Mouse (Mus musculus) natural killer cell, adult 2 months (primary cell): ENCODE measurements around the gene Pdcd4.

Experiments used
- DNase-seq, 2 experiments: peaks; one replicate each; pipeline ENCODE4 v3.0.0; 2022; ENCODE audit warnings: low spot score in 2 of 2

Gene Pdcd4

DNA sequence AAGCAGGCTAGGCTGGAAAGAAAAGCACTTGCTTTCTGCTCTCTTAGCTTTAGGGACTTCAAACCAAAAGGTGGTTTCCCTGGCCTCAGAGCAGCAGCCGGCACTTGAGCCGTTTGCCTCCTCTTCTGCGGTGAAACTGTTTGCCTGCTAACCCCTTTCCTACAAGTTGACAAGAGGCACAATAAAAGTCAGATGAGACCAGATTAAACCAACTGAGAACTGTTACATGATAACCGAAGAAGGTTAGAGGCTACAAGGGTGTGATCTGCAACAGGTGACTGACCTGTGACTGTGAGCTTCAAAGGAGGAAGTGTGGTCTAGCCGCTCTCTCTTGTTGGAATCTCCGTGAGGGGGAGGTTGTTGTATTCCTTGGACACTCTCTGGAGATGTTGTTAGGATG is 20.5 kb upstream of the Pdcd4 start:
- peak in 1 of 2 experiments; percentile 29 for DNase-seq

DNA sequence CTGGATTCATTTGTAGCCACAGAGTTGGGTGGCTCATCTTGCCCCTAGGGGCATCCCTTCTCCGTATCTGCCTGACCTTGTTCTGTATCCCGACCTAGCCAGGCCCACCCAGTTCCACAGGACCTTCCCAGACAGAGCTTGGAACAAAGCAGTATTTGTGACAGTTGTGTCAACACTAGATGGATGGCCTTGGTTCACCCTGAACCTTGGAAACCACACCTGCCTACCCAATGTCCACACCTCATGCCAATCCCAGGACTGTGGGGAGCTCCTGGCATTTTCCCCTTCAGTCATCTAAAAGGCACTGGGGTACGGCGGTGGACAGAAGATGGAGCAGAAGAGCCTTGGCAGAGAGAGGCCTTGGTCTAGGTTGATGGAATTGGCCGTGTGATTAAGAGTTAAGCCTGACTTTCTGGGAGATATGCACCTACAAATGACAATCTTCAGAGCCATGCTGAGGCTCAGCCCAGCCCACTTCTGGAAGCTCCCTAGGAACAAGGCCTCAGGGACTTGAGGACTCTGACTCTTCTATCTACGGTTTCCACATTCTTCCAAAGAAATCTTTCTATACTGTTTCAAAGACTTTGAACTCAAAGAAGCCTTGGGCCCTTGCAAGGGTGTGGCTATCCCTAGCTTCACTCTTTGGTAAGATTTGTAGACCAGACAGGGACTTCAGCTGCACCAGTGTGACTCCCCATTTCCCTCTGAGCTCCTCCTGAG is 18.9 kb upstream of the Pdcd4 start:
- DNase-seq = no peak

DNA sequence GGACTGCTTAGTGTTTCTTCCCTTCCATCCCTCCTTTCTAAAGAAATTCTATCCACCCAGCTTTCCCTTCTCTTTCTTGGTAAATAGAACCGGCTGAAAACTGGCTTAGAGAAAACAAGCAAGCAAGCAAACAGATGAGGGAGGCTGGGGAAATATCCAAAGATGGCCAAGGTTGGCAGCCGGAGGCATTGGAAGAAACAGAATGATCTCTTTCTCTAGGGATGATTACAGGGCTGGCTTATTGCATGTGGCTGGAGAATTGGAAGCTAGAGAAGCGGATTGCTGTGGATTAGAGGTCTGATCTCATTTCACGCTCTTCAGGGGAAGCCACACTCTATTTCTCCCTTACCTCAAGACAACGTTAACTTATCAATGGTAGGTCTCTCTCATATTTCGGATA is 16.8 kb upstream of the Pdcd4 start:
- no peak for DNase-seq

DNA sequence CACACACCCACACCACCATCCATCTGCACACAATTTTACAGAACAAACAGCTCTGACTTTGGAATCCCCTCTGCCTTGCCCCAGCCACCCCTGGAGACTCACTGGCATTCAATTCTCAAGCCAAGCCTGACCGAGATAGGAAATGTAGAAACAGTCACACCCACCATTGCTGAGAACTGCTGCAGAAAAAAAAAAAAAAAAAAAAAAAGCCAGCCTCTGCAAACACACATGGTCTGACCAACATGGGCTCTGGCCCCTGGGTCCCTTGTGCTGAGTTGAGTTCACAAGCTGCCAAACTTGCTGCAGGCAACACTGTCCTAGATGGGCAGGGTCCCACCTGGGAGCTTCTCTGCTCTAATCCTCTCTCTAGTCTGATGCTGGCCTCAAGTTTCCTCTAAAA is 14.3 kb upstream of the Pdcd4 start:
- DNase-seq = no peak

DNA sequence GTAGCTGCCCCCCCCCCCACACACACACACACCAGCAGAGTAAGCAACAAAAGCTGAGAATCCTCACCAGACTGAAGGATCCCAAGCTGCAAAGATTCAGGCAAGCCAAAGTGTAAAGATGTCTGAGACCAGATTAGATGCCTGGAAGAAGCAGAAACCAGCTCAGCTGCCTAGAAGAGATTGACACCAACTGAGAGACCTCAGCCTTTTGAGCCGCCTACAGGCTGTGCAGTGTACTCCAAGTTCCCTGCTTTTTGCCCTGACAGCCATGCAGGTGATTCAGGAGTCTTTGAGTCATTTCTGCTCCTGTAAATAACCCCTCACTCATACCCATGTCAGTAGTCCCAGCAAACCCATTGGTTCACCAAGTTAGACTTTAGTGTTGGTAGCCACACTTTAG is 11.6 kb upstream of the Pdcd4 start:
- no peak for DNase-seq

DNA sequence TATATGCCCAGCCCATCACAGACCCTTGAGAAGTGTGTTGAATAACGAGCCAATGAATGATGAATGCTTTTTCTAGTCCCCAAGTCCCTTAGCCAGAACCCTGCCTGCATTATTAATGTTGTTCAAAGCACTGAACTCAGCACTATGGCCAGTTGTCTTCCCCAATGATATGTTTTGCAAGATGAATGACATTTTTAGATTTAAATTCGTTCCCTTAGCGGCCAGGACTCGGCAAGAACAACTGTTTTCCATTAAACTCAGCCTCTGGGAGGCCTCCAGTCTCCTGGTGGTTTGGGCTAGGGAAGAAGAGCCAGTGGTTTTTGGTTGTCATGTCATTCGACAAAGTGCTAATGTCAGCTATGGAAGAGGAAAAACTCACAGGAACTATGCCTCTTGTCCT is 10.2 kb upstream of the Pdcd4 start:
- DNase-seq = no peak

DNA sequence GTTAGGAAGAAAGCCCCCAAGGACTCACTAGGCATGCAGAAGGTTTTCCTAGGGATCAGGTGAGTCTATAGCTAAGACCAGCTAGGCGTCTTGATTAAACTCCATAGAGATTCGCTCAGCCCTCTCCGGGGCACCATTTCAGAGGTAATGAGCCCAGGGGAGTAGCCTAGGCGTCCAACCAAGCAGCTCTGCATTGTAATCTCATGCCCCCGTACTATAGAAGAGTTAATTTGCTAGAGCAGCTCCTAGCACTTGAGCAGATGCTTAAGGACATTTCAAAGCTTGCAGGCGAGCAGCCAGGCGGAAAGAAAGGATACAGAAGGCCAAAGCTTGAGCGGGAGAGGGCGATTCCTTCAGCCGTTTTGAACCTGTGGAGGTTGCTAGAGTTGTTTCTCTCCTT is 6.6 kb upstream of the Pdcd4 start:
- no peak for DNase-seq

DNA sequence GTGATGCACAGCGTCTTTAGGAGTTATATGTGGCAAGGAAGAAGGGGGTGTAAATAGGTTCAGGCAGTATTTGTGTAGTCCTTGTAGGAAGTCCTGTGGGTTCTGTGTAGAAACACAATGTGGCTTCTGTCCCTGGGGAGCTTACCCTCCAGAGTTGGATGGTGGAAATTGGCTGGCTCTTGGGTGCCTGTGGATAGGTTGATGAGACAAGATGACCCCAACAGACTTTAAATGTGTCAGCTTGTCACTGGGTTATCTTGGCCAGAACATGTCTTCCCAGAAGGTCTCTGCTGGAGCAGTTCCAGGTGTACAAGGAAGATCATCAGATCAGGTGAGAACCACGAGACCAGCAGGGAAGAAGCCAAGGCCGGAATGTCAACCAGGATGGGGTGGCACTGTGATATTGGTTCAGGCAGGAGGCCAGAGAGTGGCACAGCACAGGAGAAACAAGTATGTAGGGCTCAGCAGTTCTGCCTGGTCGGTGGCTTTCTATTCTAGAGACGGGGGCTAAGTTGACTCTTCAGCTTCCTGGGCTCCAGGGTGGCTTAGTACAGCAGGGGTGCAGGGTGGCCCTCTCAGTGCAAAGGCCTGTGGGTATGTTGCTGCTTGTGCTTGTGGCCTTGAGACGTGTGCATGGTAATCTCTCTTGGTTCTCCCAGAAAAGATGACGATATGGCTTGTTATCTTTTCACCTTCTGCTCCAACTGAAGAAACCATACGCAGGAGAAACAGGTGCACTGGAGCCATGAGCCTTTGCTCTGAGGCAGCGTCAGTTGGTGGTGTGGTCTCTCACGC is 5.3 kb upstream of the Pdcd4 start:
- no peak for DNase-seq

DNA sequence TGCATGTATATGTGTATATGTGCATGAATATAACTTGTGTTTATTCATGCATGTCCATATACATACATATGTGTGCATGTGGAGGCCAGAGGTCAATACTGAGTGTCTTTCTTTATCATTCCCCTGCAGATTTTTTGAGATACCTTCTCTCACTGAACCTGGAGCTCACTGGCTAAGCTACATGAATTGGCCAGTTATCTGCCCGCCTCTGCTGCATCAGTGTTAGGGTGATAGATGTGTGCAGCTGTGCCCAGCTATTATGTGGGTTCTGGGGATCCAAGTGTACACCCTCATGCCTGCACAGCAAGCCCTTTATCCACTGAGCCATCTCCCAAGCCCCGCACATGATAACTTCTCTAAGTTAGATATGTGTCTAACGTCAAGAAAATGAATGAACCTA is 4.2 kb upstream of the Pdcd4 start:
- DNase-seq = no peak

DNA sequence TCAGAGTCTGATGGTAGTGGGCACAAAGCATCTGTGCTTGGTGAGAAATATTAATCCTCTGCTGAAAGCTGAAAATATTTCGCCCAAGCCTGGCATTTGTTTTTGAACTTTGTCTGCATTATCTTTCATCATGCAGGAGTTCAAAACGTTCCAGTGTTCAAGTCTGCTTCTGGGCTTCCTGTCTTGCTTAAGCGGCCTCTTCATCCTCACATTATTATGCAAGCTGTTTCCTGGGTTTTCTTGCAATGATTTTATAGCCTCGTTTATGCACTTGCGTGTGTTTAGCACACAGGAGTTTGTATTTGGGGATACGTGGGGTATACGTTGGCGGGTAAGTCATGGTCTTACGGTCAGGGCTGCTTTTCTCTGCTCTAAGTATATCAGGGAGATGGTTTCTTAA is 3.7 kb upstream of the Pdcd4 start:
- no peak for DNase-seq

DNA sequence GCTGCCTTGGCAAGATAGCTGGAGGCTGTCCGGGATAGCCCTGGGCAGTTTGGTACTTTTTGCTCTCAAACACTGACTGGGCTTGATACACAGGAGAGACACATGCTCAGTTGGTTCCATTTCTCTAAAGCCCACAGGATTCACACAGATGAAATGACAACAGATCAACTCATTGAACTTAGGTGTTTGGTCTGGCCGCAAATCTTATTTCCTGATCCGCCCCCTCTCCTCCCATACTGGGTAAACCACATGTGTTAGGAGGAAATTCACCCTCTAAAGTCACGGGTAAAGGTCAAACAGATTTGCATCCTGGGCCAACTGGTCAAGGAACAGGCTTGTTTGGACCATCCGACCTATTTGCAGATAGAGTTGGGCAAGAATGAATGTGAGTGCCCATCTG is 2.5 kb upstream of the Pdcd4 start:
- peak; percentile 60 to 74 for DNase-seq

DNA sequence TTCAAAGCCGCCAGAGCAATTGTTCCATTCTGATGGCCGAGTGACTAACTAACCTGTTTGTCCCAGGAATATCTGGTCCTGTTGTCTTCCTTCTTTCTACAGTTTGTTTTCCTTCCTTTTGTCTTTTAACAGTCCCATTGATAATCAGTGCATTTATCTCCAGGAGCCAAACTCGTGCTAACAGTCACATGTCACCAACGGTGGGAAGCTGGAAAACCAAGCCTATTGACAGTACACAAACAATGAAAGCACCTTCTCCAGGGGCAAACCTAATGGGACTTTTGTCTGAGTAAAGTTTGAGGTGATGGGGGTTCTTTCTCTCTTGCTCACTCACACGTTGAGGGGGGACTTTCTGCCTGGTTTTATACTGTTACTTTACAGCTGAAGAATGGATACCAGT is 1.8 kb upstream of the Pdcd4 start:
- DNase-seq = no peak

DNA sequence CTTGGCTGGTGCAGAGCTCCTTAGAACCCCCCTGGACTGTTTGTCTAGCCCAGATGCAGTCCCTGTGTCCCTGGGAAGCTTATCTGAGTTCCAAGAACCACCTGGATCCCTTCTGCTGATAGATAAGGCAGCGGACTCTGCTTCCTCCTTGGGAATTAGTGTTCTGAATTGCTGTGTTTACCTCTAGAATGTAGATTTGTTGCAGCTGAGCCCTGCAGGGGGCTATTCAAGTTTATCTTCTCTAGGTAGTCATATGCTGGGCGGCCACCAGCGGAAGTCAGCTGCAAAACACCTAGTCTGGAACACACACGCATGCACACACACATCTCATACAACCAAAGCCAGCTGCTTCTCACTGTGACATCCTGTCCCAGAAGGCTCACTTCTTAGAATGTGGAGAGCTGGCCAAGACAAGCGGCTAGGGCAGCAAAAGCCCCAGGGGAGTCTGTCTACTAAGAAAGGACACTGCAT is 1.2 kb upstream of the Pdcd4 start:
- DNase-seq = peak; percentile 79 to 85

DNA sequence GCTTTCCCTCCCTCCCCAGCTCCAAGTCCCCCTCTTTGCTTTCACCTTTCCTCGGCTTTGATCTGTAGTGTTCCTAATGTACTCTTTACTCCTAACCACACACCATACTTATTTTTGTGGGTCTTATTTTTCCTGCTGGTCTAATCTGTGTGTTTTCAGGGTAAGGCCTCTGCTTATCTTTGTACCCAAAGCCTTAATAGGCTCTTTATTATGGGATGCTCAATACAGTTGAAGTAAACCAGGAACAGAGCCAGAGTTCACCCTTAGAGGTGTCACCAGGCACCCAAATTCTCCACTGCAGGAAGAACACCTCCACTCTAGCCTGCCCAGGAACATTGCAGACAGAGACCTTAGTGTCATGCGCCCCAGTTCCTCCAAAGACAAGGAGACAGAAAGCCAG is 462 bp upstream of the Pdcd4 start:
- no peak for DNase-seq

DNA sequence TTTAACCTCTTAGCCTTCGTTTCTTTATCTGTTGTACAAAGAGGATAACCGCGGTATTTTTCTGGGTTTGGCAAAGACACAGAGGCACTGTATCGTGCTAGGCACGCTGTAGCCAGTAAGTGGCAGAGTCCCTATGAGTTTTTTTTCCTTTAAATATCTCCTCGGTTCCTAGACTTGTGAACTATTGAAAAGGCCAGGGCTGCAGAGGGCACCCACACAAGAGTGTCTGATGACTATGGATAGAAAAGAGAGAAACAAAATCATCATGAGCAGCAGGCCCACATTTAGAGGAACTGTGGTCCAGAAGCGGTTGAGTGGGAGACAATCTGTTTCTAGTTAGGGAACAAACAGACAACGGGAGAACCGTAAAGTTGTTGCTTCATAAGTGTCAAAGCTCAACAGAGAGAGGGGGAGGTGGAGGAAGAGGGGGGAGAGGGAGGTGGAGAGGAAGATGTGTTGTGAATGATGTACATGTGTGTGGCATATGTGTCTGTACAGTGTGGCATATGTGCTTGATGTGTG is 868 bp downstream of the Pdcd4 start:
- DNase-seq = no peak

DNA sequence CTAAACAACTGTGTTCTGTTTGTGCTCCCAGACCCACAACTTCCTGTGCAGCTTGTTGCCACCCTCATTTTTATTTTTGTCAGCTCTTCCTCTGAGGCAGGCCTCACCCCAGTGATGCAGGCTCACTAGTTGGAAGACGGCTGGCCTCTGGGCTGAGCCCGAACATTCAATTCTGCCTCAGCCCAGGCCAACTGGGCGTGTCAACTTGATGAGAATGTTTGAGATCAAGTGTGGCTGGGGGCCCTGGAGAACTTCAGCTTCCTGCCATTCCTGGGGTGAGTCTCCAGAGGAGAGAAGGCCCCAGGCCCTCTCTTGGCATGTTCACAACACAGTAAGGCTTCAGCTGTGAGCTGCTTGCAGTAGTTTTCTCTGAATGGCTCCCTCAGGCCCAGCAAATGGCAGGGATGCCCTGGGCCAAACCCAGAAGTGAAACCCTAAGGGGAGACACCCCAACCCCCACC is 1.7 kb downstream of the Pdcd4 start:
- DNase-seq = peak; percentile 72 to 73

DNA sequence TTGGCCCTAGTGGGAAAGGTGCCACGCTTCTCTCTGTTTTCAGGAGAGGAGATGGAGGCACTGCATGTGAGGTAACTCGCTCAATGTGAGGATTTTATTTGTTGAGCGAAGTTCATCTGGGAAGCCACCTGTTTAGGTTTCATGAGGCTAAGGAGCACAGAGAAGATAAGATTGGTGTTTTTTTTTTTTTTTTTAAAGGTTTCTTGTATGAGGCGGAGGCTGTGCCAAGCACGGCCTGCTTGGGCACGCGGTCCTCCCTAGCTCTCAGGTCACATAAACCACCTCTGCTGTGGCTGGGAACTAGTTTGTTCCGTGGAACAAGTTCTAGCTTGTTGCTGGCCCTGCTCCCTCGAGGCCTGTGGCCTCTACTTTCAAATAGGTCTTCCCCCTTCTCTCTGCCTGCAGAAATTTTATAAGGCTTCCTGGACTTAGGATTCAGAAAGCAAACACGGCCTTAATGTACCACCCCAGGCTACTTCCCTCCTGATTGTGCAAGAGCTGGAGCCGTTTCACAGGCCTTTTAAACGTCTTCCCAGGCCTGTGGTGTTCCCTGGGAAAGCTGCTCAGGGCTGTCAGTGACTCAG is 2.6 kb downstream of the Pdcd4 start:
- no peak for DNase-seq

DNA sequence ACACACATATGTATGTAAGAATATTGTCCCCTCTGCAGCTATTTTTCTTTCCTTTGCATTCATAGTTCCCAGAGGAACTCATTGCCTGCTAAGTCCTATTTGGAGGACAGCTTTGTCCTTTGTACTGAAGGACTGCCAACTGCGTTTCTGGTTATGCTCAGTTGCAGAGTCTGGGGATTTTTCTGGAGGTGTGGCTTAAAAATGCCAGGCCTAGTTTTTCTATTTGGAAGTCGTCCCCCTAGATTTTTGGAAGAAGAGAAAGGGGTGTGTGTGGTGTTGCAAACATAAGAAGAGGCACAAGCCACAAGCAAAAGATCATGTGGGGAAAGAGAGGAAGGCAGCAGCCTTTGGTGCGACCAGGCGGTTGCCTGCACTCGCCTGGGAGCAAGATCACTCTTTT is 6.0 kb downstream of the Pdcd4 start:
- no peak for DNase-seq

DNA sequence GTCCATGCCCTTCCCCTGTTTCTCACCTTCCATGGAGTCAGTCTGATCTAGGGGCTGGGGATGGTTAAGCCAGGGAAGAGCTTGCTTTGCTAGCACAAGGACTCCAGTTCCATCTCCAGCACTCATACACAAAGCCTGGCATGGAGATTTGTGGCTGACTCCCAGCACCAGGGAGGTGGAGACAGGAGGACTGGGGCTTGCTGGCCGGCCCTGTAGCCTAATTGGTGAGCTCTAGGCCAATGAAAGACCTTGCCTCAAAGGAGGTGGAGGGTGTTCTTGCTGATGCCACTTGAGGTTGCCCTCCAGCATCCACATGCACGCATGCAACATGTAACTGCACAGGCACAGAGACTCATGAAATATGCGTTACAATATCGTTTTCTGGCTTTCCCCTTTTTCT is 6.5 kb downstream of the Pdcd4 start:
- no peak for DNase-seq

DNA sequence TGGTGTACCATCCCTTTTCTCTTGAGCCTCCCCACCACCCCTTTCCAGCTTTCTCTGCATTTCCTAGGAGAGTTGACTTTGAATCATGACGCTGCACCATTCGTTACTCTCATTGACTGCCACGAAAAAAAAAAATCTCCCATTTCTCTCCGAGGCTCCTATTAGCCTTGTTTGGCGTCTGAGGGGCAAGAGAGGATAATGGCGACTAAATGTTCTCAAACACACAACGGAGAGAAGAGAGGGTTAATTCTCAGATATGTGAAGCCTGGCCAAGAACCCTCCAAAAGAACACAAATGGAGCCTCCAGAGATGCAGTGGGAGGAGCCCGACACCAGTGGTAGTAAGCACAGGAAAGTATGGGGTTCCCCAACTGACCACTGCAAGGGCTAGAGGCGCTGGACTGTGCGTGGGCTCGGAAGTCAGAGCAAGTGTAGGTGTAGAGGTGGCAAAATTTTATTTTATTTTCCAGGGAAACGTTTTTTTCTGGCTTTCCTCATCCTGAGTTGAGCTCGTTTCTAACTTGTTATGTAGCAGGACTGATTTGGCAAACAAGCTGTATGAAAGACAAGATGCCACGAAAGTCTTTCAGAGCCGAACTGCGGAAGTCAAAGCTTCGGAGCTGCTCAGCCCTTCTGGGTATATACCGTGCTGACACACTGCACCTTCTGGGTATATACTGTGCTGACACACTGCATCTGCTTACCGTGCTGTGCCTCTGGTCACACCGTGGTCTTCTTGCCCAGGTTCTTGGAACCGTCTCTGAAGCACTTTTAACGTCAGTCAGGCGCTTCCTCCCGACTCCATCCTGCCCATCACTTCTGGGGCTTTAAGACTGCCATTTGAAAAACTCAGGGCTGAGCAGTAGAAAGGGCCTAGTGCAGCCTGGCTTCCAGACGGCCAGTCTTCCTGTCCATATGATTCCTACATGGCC is 7.2 kb downstream of the Pdcd4 start:
- no peak for DNase-seq

DNA sequence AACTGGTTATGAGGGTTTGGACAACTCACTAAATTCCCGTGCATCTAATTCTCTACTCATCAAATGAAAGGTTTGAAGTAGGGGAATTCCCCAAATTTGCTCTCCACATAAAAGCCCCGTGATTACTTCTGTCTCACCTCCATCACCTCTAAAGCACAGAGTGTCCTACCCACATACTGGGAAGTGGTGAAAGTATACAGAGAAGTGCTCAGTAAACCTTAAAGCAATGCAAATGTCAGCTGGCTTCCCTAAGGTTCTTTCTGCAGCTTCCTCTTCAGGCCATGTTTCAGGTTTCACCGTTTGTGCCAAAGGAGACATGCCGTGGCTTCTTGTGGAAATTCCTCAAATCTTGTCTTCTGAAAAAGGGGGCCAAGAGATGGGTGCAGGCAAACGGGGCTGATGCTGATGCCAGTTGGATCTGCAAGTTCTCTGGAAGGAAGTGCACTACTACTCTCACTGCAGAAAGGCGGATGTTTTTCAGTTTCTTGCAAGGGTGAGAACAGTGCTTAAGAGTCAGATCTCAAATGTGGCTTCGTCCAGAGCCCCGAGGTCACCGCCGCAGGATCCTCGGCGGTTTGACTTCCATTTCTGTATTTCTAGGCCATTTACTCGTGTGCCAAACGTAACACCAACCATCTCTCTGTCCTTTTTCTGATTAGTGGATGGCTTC is 8.0 kb downstream of the Pdcd4 start:
- DNase-seq = peak; percentile 56 to 65
